Mouse (Mus musculus) olfactory bulb, adult 2 months (tissue): ENCODE measurements around the gene Cnpy4.

Experiments used
- CTCF ChIP-seq: fragments of 200-500 bp; IDR thresholded peaks from 2 replicates; pipeline ENCODE4 v1.5.1; 2012; ENCODE audit warnings: low read depth, mild to moderate bottlenecking, low read length, moderate library complexity; ENCODE audit not compliant: insufficient read depth
- POLR2A ChIP-seq: fragments of 200-500 bp; IDR thresholded peaks from 2 replicates; pipeline ENCODE4 v1.6.1; 2012; ENCODE audit warnings: mild to moderate bottlenecking, low read depth, low read length, moderate library complexity; ENCODE audit not compliant: insufficient read depth

DNA sequence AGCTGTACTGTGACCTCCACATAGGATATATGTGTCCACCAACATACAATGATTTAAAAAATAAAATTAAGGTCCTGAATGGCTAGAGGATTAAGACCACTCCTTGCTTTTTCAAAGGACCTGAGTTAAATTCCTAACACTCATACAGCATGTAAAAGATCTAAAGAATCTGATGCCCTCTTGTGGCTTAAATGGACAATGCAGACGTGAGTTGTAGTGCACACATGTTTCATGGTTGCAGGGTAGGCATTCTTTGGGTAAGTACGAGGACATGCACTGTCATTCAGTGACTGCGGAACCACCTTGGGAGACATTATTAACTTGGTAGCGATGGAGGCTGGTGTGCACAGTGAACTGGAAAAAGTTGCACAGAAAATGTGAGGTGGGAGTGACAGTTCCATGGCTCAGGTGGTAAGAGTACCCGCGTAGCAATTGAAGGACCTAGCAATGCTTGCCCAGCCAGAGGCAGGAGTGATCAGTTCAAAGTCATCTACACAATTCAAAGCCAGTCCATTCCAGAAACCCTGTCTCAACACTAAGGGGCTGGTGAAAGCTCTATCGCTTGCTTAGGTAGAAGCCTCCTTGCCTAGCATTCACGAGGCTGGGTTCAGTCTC, 49.2 kb upstream of the Cnpy4 start:
- TF ChIP-seq CTCF (no peak), POLR2A (no peak)
